Comparison of ENCODE assay signal across 13 mouse cellular contexts in genomic region chr4:149056957-149057356, GRCm38 (mm10). TPM values are rescaled to one million over a fixed set of nuclear protein-coding genes. Genes with fewer than 3 reads are reported as not detected.
DNase-seq lines count a peak whose midpoint lies in the region; ATAC-seq and TF ChIP-seq lines count a peak whose summit lies in the region.
"Had no signal": no experiment of that assay in that cellular context is flagged by ENCODE, and none has a peak within 500 bp of the region (broad histone marks: within the 10 kb centered on the region; RNA-seq: fewer than 3 reads in every experiment).

No protein-coding gene starts in this region.

- H3K9ac ChIP-seq in forebrain, embryonic 12.5 days: peak overlapping the region; percentile 17; the same call in 1 of the 2 replicates
- no peak overlapping the region for H3K9ac ChIP-seq in forebrain, embryonic 13.5 days
- H3K9ac ChIP-seq in kidney, embryonic 15.5 days: peak overlapping the region; percentile 1; the same call in 1 of the 2 replicates
- no peak overlapping the region for H3K9ac ChIP-seq in liver, embryonic 14.5 days (replicated peaks)

- 0 out of 2 replicates have a peak overlapping the region, but pooled peaks have one; percentile 36 for H3K27ac ChIP-seq in forebrain, embryonic 12.5 days
- no peak overlapping the region for H3K27ac ChIP-seq in forebrain, embryonic 13.5 days
- no peak overlapping the region for H3K27ac ChIP-seq in kidney, embryonic 15.5 days
- H3K27ac ChIP-seq in liver, embryonic 14.5 days: no peak overlapping the region
- no peak overlapping the region for H3K27ac ChIP-seq in layer of hippocampus, adult 2 months
- H3K27ac ChIP-seq: gastrocnemius, adult 2 months had no signal

- H3K4me2 ChIP-seq in forebrain, embryonic 12.5 days: no peak overlapping the region
- H3K4me2 ChIP-seq in forebrain, embryonic 13.5 days: no peak overlapping the region
- peak overlapping the region; percentile 36 for H3K4me2 ChIP-seq in kidney, embryonic 15.5 days
- no peak overlapping the region for H3K4me2 ChIP-seq in liver, embryonic 14.5 days (ENCODE audit: low read depth)

- H3K4me1 ChIP-seq in forebrain, embryonic 12.5 days: peaks cover 42% of the 10 kb centered on the region
- H3K4me1 ChIP-seq in forebrain, embryonic 13.5 days: peaks cover 47% of the 10 kb centered on the region
- H3K4me1 ChIP-seq in kidney, embryonic 15.5 days: peaks cover 62% of the 10 kb centered on the region
- H3K4me1 ChIP-seq in E14TG2a.4 (replicated peaks; ENCODE audit: low read depth, low read length): peaks cover 85% of the 10 kb centered on the region
- H3K4me1 ChIP-seq in liver, embryonic 14.5 days (replicated peaks; ENCODE audit: control insufficient read depth in 2 of 2, insufficient read depth in 2 of 2, low read length in 1 of 2): no peaks in the 10 kb centered on the region; a peak in 1 of 4 replicates

- 71% methylated on average over 16 of the region's 16 CpGs for WGBS in forebrain, embryonic 12.5 days
- WGBS in forebrain, embryonic 13.5 days: 71% methylated on average over 16 of the region's 16 CpGs
- WGBS in kidney, embryonic 15.5 days: 71% methylated on average over 16 of the region's 16 CpGs
- WGBS in liver, embryonic 14.5 days (ENCODE audit: insufficient replicate concordance): 84% methylated on average over 16 of the region's 16 CpGs

- H3K36me3 ChIP-seq in forebrain, embryonic 12.5 days (replicated peaks): no peaks in the 10 kb centered on the region
- H3K36me3 ChIP-seq in forebrain, embryonic 13.5 days (ENCODE audit: poor library complexity, severe bottlenecking): no peaks in the 10 kb centered on the region
- no peaks in the 10 kb centered on the region for H3K36me3 ChIP-seq in kidney, embryonic 15.5 days
- H3K36me3 ChIP-seq in E14TG2a.4 (ENCODE audit: insufficient read depth, low read length): peaks cover 22% of the 10 kb centered on the region
- no peaks in the 10 kb centered on the region for H3K36me3 ChIP-seq in liver, embryonic 14.5 days (replicated peaks; ENCODE audit: control insufficient read depth, insufficient read depth, low read depth)

- ATAC-seq in forebrain, embryonic 12.5 days (ENCODE audit: low FRiP score): no peak
- ATAC-seq in forebrain, embryonic 13.5 days: no peak
- no peak for ATAC-seq in kidney, embryonic 15.5 days (replicated peaks; ENCODE audit: low FRiP score)
- ATAC-seq in liver, embryonic 14.5 days (ENCODE audit: insufficient read depth): no peak

- no peak for TF ChIP-seq CTCF in E14TG2a.4 (conservative IDR thresholded peaks at IDR 0.05; ENCODE audit: low read length)
- TF ChIP-seq CTCF in liver, embryonic 14.5 days (IDR thresholded peaks at IDR 0.05; ENCODE audit: low read depth): peak; percentile 20; the same call in 1 of the 2 replicates
- TF ChIP-seq CTCF in layer of hippocampus, adult 2 months (conservative IDR thresholded peaks at IDR 0.05): no peak

- H3K4me3 ChIP-seq in forebrain, embryonic 12.5 days (replicated peaks): no peak overlapping the region
- no peak overlapping the region for H3K4me3 ChIP-seq in forebrain, embryonic 13.5 days
- no peak overlapping the region for H3K4me3 ChIP-seq in kidney, embryonic 15.5 days (replicated peaks)
- peak overlapping the region; percentile 46 for H3K4me3 ChIP-seq in E14TG2a.4 (replicated peaks; ENCODE audit: low read length)
- no peak overlapping the region for H3K4me3 ChIP-seq in liver, embryonic 14.5 days (ENCODE audit: insufficient read depth in 1 of 2, low read depth in 2 of 2, low read length in 2 of 2)
- H3K4me3 ChIP-seq in layer of hippocampus, adult 2 months: no peak overlapping the region
- H3K4me3 ChIP-seq: gastrocnemius, adult 2 months had no signal

- H3K9me3 ChIP-seq in forebrain, embryonic 12.5 days: no peaks in the 10 kb centered on the region
- H3K9me3 ChIP-seq in forebrain, embryonic 13.5 days (replicated peaks): no peaks in the 10 kb centered on the region
- H3K9me3 ChIP-seq in kidney, embryonic 15.5 days (replicated peaks): no peaks in the 10 kb centered on the region
- no peaks in the 10 kb centered on the region for H3K9me3 ChIP-seq in E14TG2a.4 (ENCODE audit: low read length)
- no peaks in the 10 kb centered on the region for H3K9me3 ChIP-seq in liver, embryonic 14.5 days (ENCODE audit: control insufficient read depth, low read length)
- H3K9me3 ChIP-seq: G1E had no signal

- TF ChIP-seq EP300 in liver, embryonic 14.5 days (IDR thresholded peaks at IDR 0.05; ENCODE audit: low read depth): no peak

- H3K27me3 ChIP-seq in forebrain, embryonic 12.5 days: no peaks in the 10 kb centered on the region
- H3K27me3 ChIP-seq in forebrain, embryonic 13.5 days: no peaks in the 10 kb centered on the region; the same call in 1 of the 2 replicates
- H3K27me3 ChIP-seq in kidney, embryonic 15.5 days: no peaks in the 10 kb centered on the region
- peaks cover 9% of the 10 kb centered on the region for H3K27me3 ChIP-seq in E14TG2a.4 (ENCODE audit: insufficient read depth, low read length)
- H3K27me3 ChIP-seq in liver, embryonic 14.5 days (ENCODE audit: control insufficient read depth, insufficient read depth, low read length): no peaks in the 10 kb centered on the region

- DNase-seq in kidney, adult 9 months: no peak
- no peak for DNase-seq in liver, embryonic 14.5 days (ENCODE audit: low read depth in 3 of 3, low spot score in 3 of 3)
- no peak for DNase-seq in layer of hippocampus, adult 2 months (ENCODE audit: low spot score in 2 of 2)
- DNase-seq in urinary bladder, postnatal 4 days (ENCODE audit: low spot score in 2 of 2): no peak
- DNase-seq: cerebellum, postnatal 25 days; gastrocnemius, adult 2 months; left cerebral cortex, postnatal 4 days; spleen, adult 18-20 months had no signal

RNA-seq across cellular contexts. Expression of gene Pex14, which starts 42.7 kb away (rescaled TPM):
- polyA plus RNA-seq in forebrain, embryonic 12.5 days (2016; fragmentation: Nextera tagmentation; extraction: Ambion mirVana): 46.3 and 49.2 TPM in 2 replicates
- 46.1 and 47.8 TPM in 2 replicates for polyA plus RNA-seq in forebrain, embryonic 13.5 days (2015; fragmentation: Nextera tagmentation; extraction: Ambion mirVana)
- 52.3 and 61.1 TPM in 2 replicates for polyA plus RNA-seq in kidney, embryonic 15.5 days (2015; fragmentation: Nextera tagmentation; extraction: Ambion mirVana)
- 11.4 and 12.2 TPM in 2 replicates for polyA plus RNA-seq in liver, embryonic 14.5 days (2012; rRNA removed)
- polyA plus RNA-seq in liver, embryonic 14.5 days (2014; fragmentation: Nextera tagmentation; extraction: Ambion mirVana): 14.9 and 15.4 TPM in 2 replicates
- total RNA-seq in layer of hippocampus, adult 2 months (2021): 10 to 100 TPM; 47.8 to 48.5 TPM

RNA-seq across cellular contexts. Expression of gene Dffa, which starts 47.0 kb away (rescaled TPM):
- polyA plus RNA-seq in forebrain, embryonic 12.5 days (2016; fragmentation: Nextera tagmentation; extraction: Ambion mirVana): 24.2 and 26.4 TPM in 2 replicates
- 24.4 and 25.4 TPM in 2 replicates for polyA plus RNA-seq in forebrain, embryonic 13.5 days (2015; fragmentation: Nextera tagmentation; extraction: Ambion mirVana)
- polyA plus RNA-seq in kidney, embryonic 15.5 days (2015; fragmentation: Nextera tagmentation; extraction: Ambion mirVana): 33.2 and 36.2 TPM in 2 replicates
- 11.2 and 13.1 TPM in 2 replicates for polyA plus RNA-seq in liver, embryonic 14.5 days (2012; rRNA removed)
- polyA plus RNA-seq in liver, embryonic 14.5 days (2014; fragmentation: Nextera tagmentation; extraction: Ambion mirVana): 13.2 and 13.6 TPM in 2 replicates
- 10 to 100 TPM; 47.8 to 54.2 TPM for total RNA-seq in layer of hippocampus, adult 2 months (2021)

Comparison
In these comparisons a context has a peak if more than half of its experiments do, and no peak if none do; other contexts are left out.
1. H3K9ac ChIP-seq: peak in forebrain, embryonic 12.5 days (single experiment) and kidney, embryonic 15.5 days (single experiment); none in forebrain, embryonic 13.5 days (single experiment) and liver, embryonic 14.5 days (single experiment).